Mouse (Mus musculus) T-helper 2 cell (primary cell): ENCODE data around the gene Ofcc1.

Experiments
- in situ Hi-C: fragments of 300-600 bp; cut with MboI, MseI; formaldehyde crosslinking; loops from one replicate; pipeline ENCODE4 v1.15.1; 2025; ENCODE audit warnings: high pct_unique_total_duplicates

Ofcc1 gene

DNA sequence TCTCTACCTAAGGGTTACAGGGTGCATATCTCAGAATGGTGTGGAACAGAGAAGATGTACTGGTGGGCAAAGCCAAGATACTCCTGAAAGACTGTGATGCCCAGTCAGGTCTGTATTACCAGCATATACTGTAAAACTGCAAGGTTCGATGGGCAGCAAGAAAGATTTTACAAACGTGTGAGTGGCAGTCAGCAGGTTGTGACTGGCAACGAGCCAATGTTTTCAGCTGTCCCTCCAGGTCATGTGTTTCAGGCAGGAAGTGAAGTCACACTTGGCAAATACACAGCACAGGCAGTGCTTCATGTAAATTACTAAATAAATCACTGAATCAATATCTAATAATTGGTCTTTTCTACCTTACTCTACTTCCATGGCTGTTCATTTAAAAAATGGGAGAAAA, at the start of gene Ofcc1:
TSS of gene Ofcc1 (minus strand) at position 163 of the 400 bp plus-strand sequence.
- in situ Hi-C loops: no loop called here

DNA sequence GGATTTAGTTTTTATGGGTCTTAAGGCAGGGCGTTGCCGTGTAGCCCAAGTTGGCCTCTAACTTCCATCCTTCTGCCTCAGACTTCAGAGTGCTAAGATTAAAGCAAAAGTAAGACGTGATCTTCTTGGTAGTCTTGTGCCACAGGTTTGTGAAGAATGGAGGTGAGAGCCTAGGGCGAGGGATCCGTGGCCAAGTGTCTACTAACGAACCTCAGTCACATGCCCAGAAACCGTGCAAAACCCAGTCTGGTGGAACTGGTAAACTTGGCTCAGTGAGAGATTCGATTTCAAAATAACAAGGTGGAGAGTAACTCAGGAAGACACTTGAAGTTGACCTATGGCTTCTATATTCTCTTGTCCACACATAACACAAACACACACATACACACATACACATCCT, 28.9 kb upstream of the Ofcc1 start:
- in situ Hi-C loops: no loop called here

DNA sequence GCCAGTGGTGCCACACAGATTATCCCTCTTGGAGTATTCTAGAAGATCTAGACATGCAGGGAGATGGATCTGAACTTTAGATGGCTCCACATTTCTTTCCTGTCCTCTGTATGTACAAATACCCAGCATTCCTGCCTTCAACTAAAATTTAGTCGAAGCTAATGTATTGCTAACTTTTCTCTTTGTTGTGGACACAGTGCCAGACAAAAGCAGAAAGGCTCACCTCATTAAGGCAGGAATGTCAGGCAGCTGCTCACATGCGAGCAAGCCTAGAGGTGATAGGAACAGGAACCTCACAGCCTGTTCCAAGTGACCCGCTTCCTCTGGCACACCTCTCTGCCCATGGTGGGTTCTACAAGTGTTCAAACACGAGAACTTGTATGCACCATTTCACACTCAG, 26.2 kb upstream of the Ofcc1 start:
- in situ Hi-C loops: no loop called here

- in situ Hi-C loops: no loop called here
Measured at GRCm38 (mm10) chr13:40384962-40385361, 23.7 kb upstream of the Ofcc1 start.

- in situ Hi-C loops: no loop called here
Measured at GRCm38 (mm10) chr13:40376773-40377172, 15.5 kb upstream of the Ofcc1 start.

DNA sequence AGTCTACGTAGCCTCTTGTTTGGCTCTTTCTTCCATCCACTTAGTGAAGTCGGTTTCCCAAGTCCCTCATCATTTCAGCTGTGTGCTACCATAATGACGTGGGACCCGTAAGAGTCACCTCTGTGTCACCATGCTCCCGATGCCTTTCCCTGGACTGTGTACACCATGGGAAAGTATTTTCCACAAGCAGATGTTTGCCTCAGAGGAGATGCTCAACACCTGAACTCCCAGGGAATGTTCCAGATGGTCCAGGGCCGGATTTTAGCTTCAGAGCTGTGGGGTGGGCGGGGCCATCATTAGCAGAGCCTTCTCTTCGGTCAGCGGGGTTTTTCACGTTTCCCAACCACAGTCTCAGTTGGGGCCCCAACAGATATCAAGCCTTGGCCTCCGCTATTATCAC, 5.5 kb upstream of the Ofcc1 start:
- in situ Hi-C loops: no loop called here

GRCm38 (mm10) chr13:40364855-40365254, 3.6 kb upstream of the Ofcc1 start:
- in situ Hi-C loops: no loop called here

DNA sequence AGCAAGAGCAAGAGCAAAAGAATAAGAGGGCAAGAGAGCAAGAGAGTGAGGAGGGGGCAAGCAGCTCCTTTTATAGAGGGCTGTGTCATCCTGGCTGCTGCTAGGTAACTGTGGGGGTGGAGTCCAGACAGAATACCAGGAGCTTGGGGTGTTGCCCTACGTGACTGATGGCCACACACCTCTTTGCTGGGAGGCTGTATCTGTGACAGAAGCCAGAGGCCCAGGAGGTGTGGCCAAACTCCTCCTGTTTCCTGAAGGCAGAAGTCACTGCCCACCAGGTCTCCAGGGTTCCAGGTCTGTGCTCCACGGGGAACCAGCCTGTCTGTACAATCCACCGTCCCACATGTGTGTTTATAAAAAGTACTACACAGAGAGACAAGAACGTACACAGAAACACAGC, 558 bp downstream of the Ofcc1 start:
- in situ Hi-C loops: no loop called here

- in situ Hi-C loops: no loop called here
Measured at GRCm38 (mm10) chr13:40347045-40347444, 14.2 kb downstream of the Ofcc1 start.

GRCm38 (mm10) chr13:40323301-40323700, 37.9 kb downstream of the Ofcc1 start:
- in situ Hi-C loops: no loop called here

DNA sequence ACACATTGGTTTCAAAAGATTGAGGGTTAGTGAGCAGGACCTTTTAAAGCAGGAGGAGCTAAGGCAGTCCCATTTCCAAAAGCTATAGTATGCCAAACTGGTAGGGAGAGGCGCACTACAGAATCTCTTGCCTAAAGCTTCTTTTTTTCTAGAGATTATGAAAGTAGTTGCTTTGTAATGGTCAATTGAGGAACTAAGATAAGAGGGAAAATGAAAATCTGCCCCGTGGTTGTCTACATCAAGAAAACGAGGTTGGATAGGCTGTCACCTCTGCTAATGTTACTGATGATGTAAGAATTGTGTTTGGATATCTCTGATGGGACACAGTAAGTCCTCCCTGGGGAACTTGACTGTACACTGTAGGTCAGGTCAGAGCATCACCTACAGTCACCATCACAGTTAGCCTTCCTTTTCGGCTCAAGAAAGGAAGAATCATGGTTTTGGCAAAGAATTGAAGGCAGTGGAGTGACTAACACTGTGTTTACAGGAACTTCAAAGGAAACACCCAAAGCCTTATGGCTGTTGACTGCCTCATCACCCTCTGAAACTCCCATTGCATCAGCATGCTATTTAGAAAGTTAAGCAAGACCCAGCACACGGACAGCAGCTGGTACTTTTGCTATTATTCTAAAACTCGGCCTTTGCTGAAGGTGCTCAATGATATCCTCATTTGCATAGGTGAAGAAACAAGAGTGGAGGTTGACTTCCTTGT, 40.3 kb downstream of the Ofcc1 start:
- in situ Hi-C loops: no loop called here

DNA sequence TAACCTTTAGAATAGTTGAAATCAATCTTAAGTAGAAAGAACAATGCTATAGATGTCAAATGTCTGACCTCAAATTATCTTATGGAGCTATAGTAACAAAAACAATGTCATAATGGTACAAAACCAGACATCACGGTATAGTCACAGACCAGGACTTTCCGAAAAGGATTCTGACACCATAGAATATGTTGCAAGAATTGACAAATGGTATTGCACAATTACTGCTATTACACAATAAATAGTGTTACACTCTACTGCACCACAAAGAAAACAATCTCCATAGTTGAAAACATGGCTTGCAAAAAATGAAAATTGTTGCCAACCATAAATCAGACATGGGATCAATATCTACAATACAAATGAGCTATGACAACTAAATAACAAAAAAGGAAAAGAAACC, 43.5 kb downstream of the Ofcc1 start:
- in situ Hi-C loops: no loop called here

GRCm38 (mm10) chr13:40315158-40315792, 46.0 kb downstream of the Ofcc1 start:
- in situ Hi-C loops: no loop called here

- in situ Hi-C loops: no loop called here
Measured at GRCm38 (mm10) chr13:40292891-40293290, 68.4 kb downstream of the Ofcc1 start.

- in situ Hi-C loops: no loop called here
Measured at GRCm38 (mm10) chr13:40290846-40291245, 70.4 kb downstream of the Ofcc1 start.

GRCm38 (mm10) chr13:40288650-40289049, 72.6 kb downstream of the Ofcc1 start:
- in situ Hi-C loops: no loop called here

GRCm38 (mm10) chr13:40287266-40288002, 73.8 kb downstream of the Ofcc1 start:
- in situ Hi-C loops: no loop called here

GRCm38 (mm10) chr13:40285234-40285791, 75.9 kb downstream of the Ofcc1 start:
- in situ Hi-C loops: no loop called here

DNA sequence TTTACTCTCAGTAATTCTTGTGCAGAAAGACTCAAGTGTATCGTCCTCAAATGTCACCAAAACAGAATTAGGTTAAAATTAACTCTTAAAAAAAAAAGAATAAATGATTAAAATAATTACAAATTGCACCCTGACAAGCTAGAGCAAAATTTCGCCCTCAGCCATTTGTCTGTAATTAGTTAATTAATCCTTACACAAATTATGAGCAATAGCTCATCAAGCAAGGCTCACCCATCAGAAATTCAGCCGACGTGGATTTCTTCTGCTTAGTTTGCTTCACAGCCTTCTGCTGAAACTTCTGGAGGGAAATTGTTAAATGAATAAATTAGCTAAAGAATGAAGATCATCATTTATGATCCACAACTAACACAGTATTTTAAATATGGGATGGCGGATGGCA, 80.6 kb downstream of the Ofcc1 start:
- in situ Hi-C loops: no loop called here

- in situ Hi-C loops: no loop called here
Measured at GRCm38 (mm10) chr13:40267546-40267945, 93.7 kb downstream of the Ofcc1 start.

DNA sequence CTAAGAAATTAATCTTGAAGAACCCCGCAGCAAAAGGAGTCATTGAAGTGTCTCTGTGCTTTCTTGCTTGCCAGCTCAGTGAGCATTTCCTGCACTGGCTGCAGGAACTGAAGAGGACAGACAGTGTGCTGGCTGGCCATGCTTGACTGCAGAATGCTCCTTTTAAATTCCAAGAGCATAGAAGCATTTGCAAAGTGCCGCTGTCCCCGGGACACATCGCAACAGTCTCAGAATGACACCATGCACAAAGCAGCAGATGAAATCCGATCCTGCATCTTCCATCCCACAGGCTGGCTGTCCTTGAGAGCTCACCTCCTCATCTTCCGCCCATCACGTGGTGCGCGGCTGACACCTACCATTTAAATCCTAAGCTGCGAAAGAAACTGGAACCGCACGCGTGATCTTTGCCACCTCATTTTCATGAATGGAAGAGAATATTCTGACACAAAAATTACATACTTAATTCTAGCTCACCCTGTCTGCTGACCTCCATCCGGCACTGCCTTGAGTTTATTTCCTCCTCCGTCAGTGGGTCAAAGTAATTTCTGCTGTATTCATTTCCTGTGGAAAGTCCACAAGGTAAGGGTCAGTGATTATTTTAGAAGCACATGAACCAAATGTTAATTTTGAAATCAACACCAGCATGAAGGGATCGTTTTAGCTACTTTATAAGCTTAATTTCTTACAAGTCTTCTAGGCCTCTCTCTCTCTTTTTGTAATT, 98.0 kb downstream of the Ofcc1 start:
- in situ Hi-C loops: no loop called here

GRCm38 (mm10) chr13:40258757-40259156, 102.5 kb downstream of the Ofcc1 start:
- in situ Hi-C loops: no loop called here
